Mouse (Mus musculus): ENCODE data around the gene Hspa5. TPM values are rescaled to one million over a fixed set of nuclear protein-coding genes. Genes with fewer than 3 reads are reported as not detected.
"Not testable (repeated sequence)": the region's sequence is repeated elsewhere in the genome, so short reads cannot be mapped to it uniquely, and the experiment has no call there.

Gene Hspa5
- polyA plus RNA-seq, 1 experiment from 2014 or later: 931 TPM

- Histone ChIP-seq H3K9ac (ENCODE audit: low read length) (no peak overlapping the region), H3K4me2 (ENCODE audit: low read depth) (no peak overlapping the region), H3K9me3 (ENCODE audit: control insufficient read depth, low read length) (no peaks in the 10 kb centered on the region), H3K4me3 (ENCODE audit: low read depth, low read length) (no peak overlapping the region), H3K36me3 (ENCODE audit: control insufficient read depth, insufficient read depth, low read length) (peaks cover 31% of the 10 kb centered on the region), H3K4me1 (ENCODE audit: control insufficient read depth, insufficient read depth, low read length) (peaks cover 42% of the 10 kb centered on the region), H3K27ac (ENCODE audit: low read depth, low read length) (no peak overlapping the region), H3K27me3 (ENCODE audit: control insufficient read depth, insufficient read depth, low read length) (no peaks in the 10 kb centered on the region)
- no peak for ATAC-seq (ENCODE audit: insufficient read depth, low FRiP score, low TSS enrichment)
- WGBS: 69% methylated on average over 1 of the region's 1 CpGs
- DNase-seq (ENCODE audit: low spot score): no peak
These were observed 5.6 kb downstream of the Hspa5 start for GRCm38 (mm10) chr2:34777237-34777868.

DNA sequence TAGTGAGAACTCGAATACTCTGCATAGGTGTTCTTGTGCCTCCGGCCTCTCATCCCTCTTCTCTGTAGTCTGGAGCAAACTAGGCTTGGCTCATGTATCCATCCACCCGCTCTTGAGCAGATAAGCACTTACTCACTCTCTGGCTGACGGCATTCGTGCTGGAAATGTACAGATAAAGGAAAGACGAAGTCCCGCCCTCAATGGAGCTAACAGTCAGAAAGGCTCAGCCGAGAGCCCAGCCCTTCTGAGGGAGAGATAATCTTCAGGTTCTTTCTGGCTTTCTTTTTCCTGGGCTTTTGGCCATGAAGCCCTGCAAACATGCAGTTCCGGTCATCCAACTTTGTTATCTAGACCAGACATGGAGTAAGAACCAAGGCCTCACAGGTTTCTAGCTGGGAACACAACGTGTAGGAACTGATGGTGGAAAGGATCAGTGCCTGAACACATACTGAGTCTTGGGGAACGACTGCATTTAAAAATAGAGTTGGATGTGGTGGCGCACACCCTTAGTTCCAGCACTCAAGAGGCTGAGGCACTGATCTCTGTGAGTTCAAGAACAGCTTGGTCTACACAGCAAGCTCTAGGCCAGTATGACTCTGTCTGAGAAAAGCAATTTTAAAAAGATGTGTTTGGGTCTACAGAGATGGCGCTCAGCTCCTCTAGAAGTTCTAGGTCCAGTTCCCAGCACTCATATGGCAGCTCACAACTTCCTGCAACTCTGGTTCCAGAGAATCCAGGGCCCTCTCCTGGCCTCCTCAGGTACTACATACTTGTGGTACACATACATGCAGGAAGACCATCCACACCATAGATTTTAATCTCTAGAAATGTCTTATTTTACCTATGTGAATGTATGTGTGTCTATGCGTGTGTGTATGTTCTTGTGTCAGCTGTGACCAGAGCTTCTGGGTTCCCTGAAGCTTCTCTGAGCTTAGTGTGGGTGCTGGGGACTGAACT, 11.6 kb downstream of the Hspa5 start:
- H3K4me3 ChIP-seq (ENCODE audit: low read depth, low read length): no peak overlapping the region
- no peak for DNase-seq (ENCODE audit: low spot score)
- H3K9ac ChIP-seq (ENCODE audit: low read length): no peak overlapping the region
- no peaks in the 10 kb centered on the region for H3K27me3 ChIP-seq (ENCODE audit: control insufficient read depth, insufficient read depth, low read length)
- no peaks in the 10 kb centered on the region for H3K4me1 ChIP-seq (ENCODE audit: control insufficient read depth, insufficient read depth, low read length)
- no peaks in the 10 kb centered on the region for H3K9me3 ChIP-seq (ENCODE audit: control insufficient read depth, low read length)
- H3K36me3 ChIP-seq (ENCODE audit: control insufficient read depth, insufficient read depth, low read length): peaks cover 9% of the 10 kb centered on the region
- H3K4me2 ChIP-seq (ENCODE audit: low read depth): no peak overlapping the region
- WGBS: 95% methylated on average over 14 of the region's 14 CpGs
- no peak overlapping the region for H3K27ac ChIP-seq (ENCODE audit: low read depth, low read length)
- ATAC-seq (ENCODE audit: insufficient read depth, low FRiP score, low TSS enrichment): no peak

- H3K4me1 ChIP-seq (ENCODE audit: control insufficient read depth, insufficient read depth, low read length): no peaks in the 10 kb centered on the region
- no peak overlapping the region for H3K9ac ChIP-seq (ENCODE audit: low read length)
- DNase-seq (ENCODE audit: low spot score): peak; percentile 38
- no peaks in the 10 kb centered on the region for H3K27me3 ChIP-seq (ENCODE audit: control insufficient read depth, insufficient read depth, low read length)
- no peak overlapping the region for H3K4me3 ChIP-seq (ENCODE audit: low read depth, low read length)
- no peaks in the 10 kb centered on the region for H3K9me3 ChIP-seq (ENCODE audit: control insufficient read depth, low read length)
- WGBS: 86% methylated on average over 2 of the region's 2 CpGs
- no peak overlapping the region for H3K27ac ChIP-seq (ENCODE audit: low read depth, low read length)
- no peak overlapping the region for H3K4me2 ChIP-seq (ENCODE audit: low read depth)
- no peak for ATAC-seq (ENCODE audit: insufficient read depth, low FRiP score, low TSS enrichment)
- peaks cover 7% of the 10 kb centered on the region for H3K36me3 ChIP-seq (ENCODE audit: control insufficient read depth, insufficient read depth, low read length)
These were observed 12.3 kb downstream of the Hspa5 start for GRCm38 (mm10) chr2:34784085-34784484.

GRCm38 (mm10) chr2:34790282-34790681, 18.5 kb downstream of the Hspa5 start:
- no peak overlapping the region for H3K4me2 ChIP-seq (ENCODE audit: low read depth)
- no peak overlapping the region for H3K27ac ChIP-seq (ENCODE audit: low read depth, low read length)
- no peaks in the 10 kb centered on the region for H3K9me3 ChIP-seq (ENCODE audit: control insufficient read depth, low read length)
- ATAC-seq (ENCODE audit: insufficient read depth, low FRiP score, low TSS enrichment) (no peak), DNase-seq (ENCODE audit: low spot score) (no peak)
- no peak overlapping the region for H3K4me3 ChIP-seq (ENCODE audit: low read depth, low read length)
- no peak overlapping the region for H3K9ac ChIP-seq (ENCODE audit: low read length)
- no peaks in the 10 kb centered on the region for H3K36me3 ChIP-seq (ENCODE audit: control insufficient read depth, insufficient read depth, low read length)
- no peaks in the 10 kb centered on the region for H3K27me3 ChIP-seq (ENCODE audit: control insufficient read depth, insufficient read depth, low read length)
- no peaks in the 10 kb centered on the region for H3K4me1 ChIP-seq (ENCODE audit: control insufficient read depth, insufficient read depth, low read length)
- WGBS: 92% methylated on average over 8 of the region's 8 CpGs

DNA sequence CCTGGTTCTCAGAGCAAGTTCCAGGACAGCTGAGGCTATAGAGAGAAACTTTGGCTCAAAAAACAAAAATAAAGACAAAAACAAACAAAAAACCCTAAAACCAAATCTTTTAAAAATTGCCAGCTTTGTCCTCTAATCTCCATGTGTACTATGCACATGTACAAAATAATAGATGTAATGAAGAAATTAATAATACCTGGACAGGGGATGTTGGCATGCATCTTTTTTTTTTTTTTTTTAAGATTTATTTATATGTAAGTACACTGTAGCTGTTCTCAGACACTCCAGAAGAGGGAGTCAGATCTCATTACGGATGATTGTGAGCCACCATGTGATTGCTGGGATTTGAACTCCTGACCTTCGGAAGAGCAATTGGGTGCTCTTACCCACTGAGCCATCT, 20.8 kb downstream of the Hspa5 start:
- not testable (repeated sequence) for H3K4me1 ChIP-seq (ENCODE audit: control insufficient read depth, insufficient read depth, low read length); H3K9me3 ChIP-seq (ENCODE audit: control insufficient read depth, low read length); H3K27ac ChIP-seq (ENCODE audit: low read depth, low read length); DNase-seq (ENCODE audit: low spot score); ATAC-seq (ENCODE audit: insufficient read depth, low FRiP score, low TSS enrichment); H3K4me3 ChIP-seq (ENCODE audit: low read depth, low read length); H3K36me3 ChIP-seq (ENCODE audit: control insufficient read depth, insufficient read depth, low read length); H3K4me2 ChIP-seq (ENCODE audit: low read depth); H3K9ac ChIP-seq (ENCODE audit: low read length); H3K27me3 ChIP-seq (ENCODE audit: control insufficient read depth, insufficient read depth, low read length)
- 90% methylated on average over 2 of the region's 2 CpGs for WGBS

- WGBS: 84% methylated on average over 2 of the region's 2 CpGs
These were observed 22.7 kb downstream of the Hspa5 start for GRCm38 (mm10) chr2:34794511-34794910.

DNA sequence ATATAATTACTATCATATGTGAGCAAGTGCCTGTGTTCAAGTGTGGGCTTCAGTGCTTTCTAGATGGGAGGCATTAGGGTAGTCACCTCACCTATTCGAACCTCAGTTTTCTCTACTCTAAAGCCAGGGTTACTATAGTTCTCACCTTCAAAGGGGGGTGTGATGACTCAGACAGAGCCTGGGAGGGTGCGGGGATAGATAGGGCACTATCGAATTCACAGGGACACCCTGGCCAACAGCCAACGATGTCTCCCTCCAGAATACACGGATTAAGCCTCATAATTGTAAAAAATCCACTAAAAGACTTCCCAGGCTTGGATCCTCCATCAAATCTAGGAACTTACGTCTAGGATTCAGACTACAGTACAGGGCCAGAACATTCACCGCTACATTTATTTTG, 23.7 kb downstream of the Hspa5 start:
- Histone ChIP-seq H3K9me3 (ENCODE audit: control insufficient read depth, low read length) (no peaks in the 10 kb centered on the region), H3K9ac (ENCODE audit: low read length) (no peak overlapping the region), H3K4me2 (ENCODE audit: low read depth) (no peak overlapping the region), H3K4me1 (ENCODE audit: control insufficient read depth, insufficient read depth, low read length) (no peaks in the 10 kb centered on the region), H3K4me3 (ENCODE audit: low read depth, low read length) (no peak overlapping the region), H3K36me3 (ENCODE audit: control insufficient read depth, insufficient read depth, low read length) (no peaks in the 10 kb centered on the region), H3K27me3 (ENCODE audit: control insufficient read depth, insufficient read depth, low read length) (no peaks in the 10 kb centered on the region), H3K27ac (ENCODE audit: low read depth, low read length) (no peak overlapping the region)
- ATAC-seq (ENCODE audit: insufficient read depth, low FRiP score, low TSS enrichment) (no peak), DNase-seq (ENCODE audit: low spot score) (no peak)
- 94% methylated on average over 7 of the region's 7 CpGs for WGBS

More at GRCm38 (mm10) chr2:34794511-34794910, 22.7 kb downstream of the Hspa5 start:
- Histone ChIP-seq H3K9ac (ENCODE audit: low read length) (no peak overlapping the region), H3K4me1 (ENCODE audit: control insufficient read depth, insufficient read depth, low read length) (no peaks in the 10 kb centered on the region), H3K9me3 (ENCODE audit: control insufficient read depth, low read length) (no peaks in the 10 kb centered on the region), H3K27me3 (ENCODE audit: control insufficient read depth, insufficient read depth, low read length) (no peaks in the 10 kb centered on the region), H3K4me2 (ENCODE audit: low read depth) (no peak overlapping the region), H3K27ac (ENCODE audit: low read depth, low read length) (no peak overlapping the region), H3K4me3 (ENCODE audit: low read depth, low read length) (no peak overlapping the region), H3K36me3 (ENCODE audit: control insufficient read depth, insufficient read depth, low read length) (no peaks in the 10 kb centered on the region)
- ATAC-seq (ENCODE audit: insufficient read depth, low FRiP score, low TSS enrichment) (no peak), DNase-seq (ENCODE audit: low spot score) (no peak)

GRCm38 (mm10) chr2:34799357-34800256, 27.8 kb downstream of the Hspa5 start, which contains the start of gene Rabepk:
Gene Rabepk, minus strand, starts transcription at chr2:34799912.
- Histone ChIP-seq H3K27me3 (ENCODE audit: control insufficient read depth, insufficient read depth, low read length) (no peaks in the 10 kb centered on the region), H3K9ac (ENCODE audit: low read length) (peak within 1 kb of the TSS; percentile 50), H3K4me2 (ENCODE audit: low read depth) (peak within 1 kb of the TSS; percentile 51), H3K9me3 (ENCODE audit: control insufficient read depth, low read length) (no peaks in the 10 kb centered on the region), H3K27ac (ENCODE audit: low read depth, low read length) (no peak within 1 kb of the TSS), H3K36me3 (ENCODE audit: control insufficient read depth, insufficient read depth, low read length) (no peaks in the 10 kb centered on the region), H3K4me1 (ENCODE audit: control insufficient read depth, insufficient read depth, low read length) (peaks cover 5% of the 10 kb centered on the region; the same call in 1 of the 2 replicates), H3K4me3 (ENCODE audit: low read depth, low read length) (peak within 1 kb of the TSS; percentile 49)
- DNase-seq (ENCODE audit: low spot score): peak; percentile 86
- peak; percentile 72 for ATAC-seq (ENCODE audit: insufficient read depth, low FRiP score, low TSS enrichment)
- 5% methylated on average over 44 of the region's 44 CpGs for WGBS

Data from neural tube, embryonic 11.5 days (tissue).